Mouse (Mus musculus): Measurements from ENCODE around the gene Dmc1. TPM values are rescaled to one million over a fixed set of nuclear protein-coding genes. Genes with fewer than 3 reads are reported as not detected.
A peak's percentile ranks its signal among the peaks of the same experiment; 100 is the strongest.

Dmc1 gene
- polyA plus RNA-seq, 1 experiment from 2014 or later: 0.74 TPM

DNA sequence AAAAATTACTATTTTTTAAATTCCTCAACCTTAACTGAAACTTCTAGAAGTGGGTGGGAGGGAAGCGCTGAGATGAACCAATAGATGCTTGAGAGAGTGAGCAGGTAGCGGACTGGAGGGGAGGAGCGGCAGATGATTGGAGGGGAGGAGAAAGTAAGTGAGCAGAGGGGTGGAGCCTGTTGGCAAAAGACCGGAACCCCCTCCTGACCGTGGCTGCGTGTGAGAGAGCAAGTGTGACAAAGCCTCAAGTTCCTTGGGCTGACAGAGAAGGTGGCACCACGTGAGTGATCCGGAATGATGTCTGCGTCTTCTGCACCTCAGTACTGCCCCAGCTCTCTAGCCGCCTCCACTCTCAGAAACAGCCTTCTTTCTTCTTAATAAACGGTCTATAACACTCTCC is 12.2 kb upstream of the Dmc1 start:
- DNase-seq (ENCODE audit: low spot score) (no peak), ATAC-seq (no peak)
- H3K9ac ChIP-seq (ENCODE audit: low read length): no peak overlapping the region
- no peak overlapping the region for H3K4me3 ChIP-seq (ENCODE audit: low read depth, low read length)
- H3K27me3 ChIP-seq (replicated peaks; ENCODE audit: control insufficient read depth, insufficient read depth, low read length): no peaks in the 10 kb centered on the region
- no peaks in the 10 kb centered on the region for H3K4me1 ChIP-seq (ENCODE audit: control insufficient read depth, insufficient read depth, low read length)
- H3K4me2 ChIP-seq (ENCODE audit: low read length): no peak overlapping the region
- no peak overlapping the region for H3K27ac ChIP-seq (ENCODE audit: low read depth, low read length)
- no peaks in the 10 kb centered on the region for H3K9me3 ChIP-seq (replicated peaks; ENCODE audit: control insufficient read depth, low read length)
- 77% methylated on average over 11 of the region's 11 CpGs for WGBS
- peaks cover 76% of the 10 kb centered on the region for H3K36me3 ChIP-seq (ENCODE audit: control insufficient read depth, insufficient read depth, low read length)

DNA sequence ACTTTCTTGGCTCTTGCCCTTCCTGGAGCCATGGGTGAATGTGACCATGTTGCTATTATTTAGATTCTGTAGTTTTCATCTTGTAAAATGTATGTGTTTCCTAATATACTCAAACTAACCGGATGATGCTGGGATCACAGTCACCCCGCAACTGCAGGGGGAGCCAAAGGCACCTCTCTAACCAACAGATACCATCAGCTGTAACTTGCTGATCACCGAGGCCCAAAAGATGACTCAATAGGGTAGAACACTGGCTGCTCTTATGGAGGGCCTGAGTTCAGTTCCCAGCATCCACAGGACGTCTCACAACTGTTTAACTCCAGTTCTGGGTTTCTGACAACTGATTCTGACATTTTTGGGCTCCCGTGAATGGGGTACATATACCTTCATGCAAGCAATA is 11.8 kb upstream of the Dmc1 start:
- WGBS: 88% methylated on average over 5 of the region's 5 CpGs
- Histone ChIP-seq H3K4me2 (ENCODE audit: low read length) (no peak overlapping the region), H3K9ac (ENCODE audit: low read length) (no peak overlapping the region), H3K27ac (ENCODE audit: low read depth, low read length) (no peak overlapping the region), H3K4me1 (ENCODE audit: control insufficient read depth, insufficient read depth, low read length) (no peaks in the 10 kb centered on the region), H3K27me3 (replicated peaks; ENCODE audit: control insufficient read depth, insufficient read depth, low read length) (no peaks in the 10 kb centered on the region), H3K9me3 (replicated peaks; ENCODE audit: control insufficient read depth, low read length) (no peaks in the 10 kb centered on the region), H3K4me3 (ENCODE audit: low read depth, low read length) (no peak overlapping the region), H3K36me3 (ENCODE audit: control insufficient read depth, insufficient read depth, low read length) (peaks cover 72% of the 10 kb centered on the region)
- ATAC-seq (no peak), DNase-seq (ENCODE audit: low spot score) (no peak)

DNA sequence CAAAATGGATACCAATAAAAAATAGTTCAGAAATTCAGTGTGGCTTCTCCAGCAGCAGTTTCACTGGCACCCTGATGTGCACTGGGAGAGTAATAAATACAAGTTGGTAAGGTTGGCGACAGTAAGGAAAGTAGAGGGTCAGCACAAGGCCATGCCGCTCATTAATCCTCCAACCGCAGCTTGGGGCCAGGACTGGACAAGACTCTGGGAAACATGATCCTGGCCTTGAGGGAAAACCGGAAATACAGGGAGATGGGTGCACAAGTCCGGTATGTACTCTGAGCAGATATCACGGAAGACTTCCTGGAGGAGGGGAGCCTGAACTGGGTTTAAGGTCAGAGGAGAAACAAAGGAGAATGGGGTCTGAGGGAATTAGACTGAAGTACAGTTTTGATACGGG is 10.6 kb upstream of the Dmc1 start:
- H3K27ac ChIP-seq (ENCODE audit: low read depth, low read length): no peak overlapping the region
- no peaks in the 10 kb centered on the region for H3K27me3 ChIP-seq (replicated peaks; ENCODE audit: control insufficient read depth, insufficient read depth, low read length)
- no peaks in the 10 kb centered on the region for H3K9me3 ChIP-seq (replicated peaks; ENCODE audit: control insufficient read depth, low read length)
- 94% methylated on average over 7 of the region's 7 CpGs for WGBS
- H3K4me1 ChIP-seq (ENCODE audit: control insufficient read depth, insufficient read depth, low read length): no peaks in the 10 kb centered on the region
- DNase-seq (ENCODE audit: low spot score): no peak
- no peak overlapping the region for H3K9ac ChIP-seq (ENCODE audit: low read length)
- ATAC-seq: no peak
- peaks cover 72% of the 10 kb centered on the region for H3K36me3 ChIP-seq (ENCODE audit: control insufficient read depth, insufficient read depth, low read length)
- H3K4me2 ChIP-seq (ENCODE audit: low read length): no peak overlapping the region
- H3K4me3 ChIP-seq (ENCODE audit: low read depth, low read length): no peak overlapping the region

DNA sequence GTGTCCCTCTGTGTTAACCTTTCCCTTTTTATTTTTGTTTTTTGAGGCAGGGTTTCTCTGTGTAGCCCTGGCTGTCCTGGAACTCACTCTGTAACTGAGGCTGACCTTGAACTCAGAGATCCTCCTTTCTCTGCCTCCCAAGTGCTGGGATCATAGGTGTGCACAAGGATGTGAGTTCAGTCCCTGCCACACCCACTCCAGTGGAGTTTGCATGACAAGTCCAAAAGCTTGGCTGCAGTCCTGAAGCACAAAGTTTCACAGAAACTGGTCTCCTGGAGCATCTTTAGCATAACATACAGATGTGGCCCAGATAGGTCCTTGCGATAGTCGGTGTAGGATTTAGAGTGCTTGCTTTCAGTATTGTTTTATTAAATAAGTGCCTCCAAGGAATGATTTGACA is 4.3 kb upstream of the Dmc1 start:
- WGBS: 92% methylated on average over 2 of the region's 2 CpGs
- ATAC-seq: no peak

DNA sequence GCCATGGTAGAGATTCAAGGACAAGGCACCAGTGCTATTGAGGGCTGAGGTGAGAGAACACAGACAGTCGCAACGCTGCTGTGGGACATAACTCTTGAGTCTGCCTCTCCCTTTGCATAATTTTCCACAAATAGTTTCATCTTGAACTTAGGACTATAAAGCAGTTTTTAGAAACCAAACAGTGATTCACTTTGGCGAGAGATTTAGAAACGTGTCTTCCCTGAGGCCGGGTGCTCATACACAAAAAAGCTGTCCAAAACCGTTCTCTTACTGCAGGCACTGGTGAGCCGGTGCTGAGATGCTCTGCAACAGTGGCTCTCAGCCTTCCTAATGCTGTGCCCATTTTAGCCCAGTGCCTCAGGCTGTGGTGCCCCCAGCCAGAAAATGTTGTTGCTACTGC is 3.3 kb upstream of the Dmc1 start:
- 86% methylated on average over 7 of the region's 7 CpGs for WGBS
- no peak overlapping the region for H3K27ac ChIP-seq (ENCODE audit: low read depth, low read length)
- H3K9me3 ChIP-seq (replicated peaks; ENCODE audit: control insufficient read depth, low read length): no peaks in the 10 kb centered on the region
- H3K9ac ChIP-seq (ENCODE audit: low read length): no peak overlapping the region
- no peak overlapping the region for H3K4me3 ChIP-seq (ENCODE audit: low read depth, low read length)
- DNase-seq (ENCODE audit: low spot score) (no peak), ATAC-seq (no peak)
- 0 out of 2 replicates have a peak, but pooled peaks cover 3% of the 10 kb centered on the region for H3K27me3 ChIP-seq (replicated peaks; ENCODE audit: control insufficient read depth, insufficient read depth, low read length)
- H3K36me3 ChIP-seq (ENCODE audit: control insufficient read depth, insufficient read depth, low read length): peaks cover 20% of the 10 kb centered on the region
- H3K4me2 ChIP-seq (ENCODE audit: low read length): no peak overlapping the region
- H3K4me1 ChIP-seq (ENCODE audit: control insufficient read depth, insufficient read depth, low read length): no peaks in the 10 kb centered on the region

More for the DNA sequence above, 4.3 kb upstream of the Dmc1 start:
- Histone ChIP-seq H3K27ac (ENCODE audit: low read depth, low read length) (no peak overlapping the region), H3K27me3 (replicated peaks; ENCODE audit: control insufficient read depth, insufficient read depth, low read length) (0 out of 2 replicates have a peak, but pooled peaks cover 3% of the 10 kb centered on the region), H3K9me3 (replicated peaks; ENCODE audit: control insufficient read depth, low read length) (no peaks in the 10 kb centered on the region), H3K4me2 (ENCODE audit: low read length) (no peak overlapping the region), H3K4me3 (ENCODE audit: low read depth, low read length) (no peak overlapping the region), H3K36me3 (ENCODE audit: control insufficient read depth, insufficient read depth, low read length) (peaks cover 27% of the 10 kb centered on the region), H3K9ac (ENCODE audit: low read length) (no peak overlapping the region), H3K4me1 (ENCODE audit: control insufficient read depth, insufficient read depth, low read length) (no peaks in the 10 kb centered on the region)
- no peak for DNase-seq (ENCODE audit: low spot score)

DNA sequence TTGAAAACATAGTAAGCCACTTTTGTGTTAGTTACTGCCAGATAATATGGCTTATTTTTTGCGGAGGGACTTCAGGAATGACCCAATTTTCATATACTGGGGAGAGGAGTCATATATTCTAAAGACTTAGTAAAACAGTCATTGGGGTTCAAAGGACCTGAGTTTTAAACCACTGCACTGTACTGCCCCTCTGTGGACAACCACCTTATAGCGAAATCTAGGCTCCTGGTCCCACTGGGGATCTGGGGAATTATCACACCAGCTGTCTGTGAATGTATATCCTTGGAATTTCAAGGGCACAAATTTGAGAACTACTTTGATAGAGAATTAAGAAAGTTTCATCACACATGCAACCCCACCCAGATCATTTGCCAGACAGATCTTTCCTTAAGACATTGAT is 2.8 kb upstream of the Dmc1 start:
- Histone ChIP-seq H3K4me1 (ENCODE audit: control insufficient read depth, insufficient read depth, low read length) (no peaks in the 10 kb centered on the region), H3K9me3 (replicated peaks; ENCODE audit: control insufficient read depth, low read length) (no peaks in the 10 kb centered on the region), H3K4me2 (ENCODE audit: low read length) (no peak overlapping the region), H3K36me3 (ENCODE audit: control insufficient read depth, insufficient read depth, low read length) (peaks cover 18% of the 10 kb centered on the region; the same call in 1 of the 2 replicates), H3K27me3 (replicated peaks; ENCODE audit: control insufficient read depth, insufficient read depth, low read length) (0 out of 2 replicates have a peak, but pooled peaks cover 3% of the 10 kb centered on the region), H3K4me3 (ENCODE audit: low read depth, low read length) (no peak overlapping the region), H3K9ac (ENCODE audit: low read length) (no peak overlapping the region), H3K27ac (ENCODE audit: low read depth, low read length) (no peak overlapping the region)
- WGBS: 62% methylated on average over 2 of the region's 2 CpGs
- DNase-seq (ENCODE audit: low spot score) (peak; percentile 26), ATAC-seq (no peak)

DNA sequence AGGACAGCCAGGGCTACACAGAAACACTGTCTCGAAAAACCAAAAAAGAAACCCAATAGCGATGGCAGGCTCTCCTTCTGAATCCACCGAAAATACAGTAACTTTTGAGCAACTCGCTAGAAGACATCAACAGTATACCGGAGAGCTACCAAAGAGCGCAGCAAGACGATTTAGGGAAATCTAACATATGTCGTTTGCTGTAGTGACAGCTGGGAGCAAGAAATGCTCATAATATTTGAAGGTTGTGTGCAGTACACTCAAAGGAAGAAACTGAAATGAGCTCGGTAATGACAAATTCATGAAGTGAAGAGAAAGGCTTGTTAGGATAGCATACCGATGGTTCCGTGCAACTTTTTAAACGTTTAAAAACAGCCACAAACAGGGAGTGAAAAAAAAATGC is 1.3 kb upstream of the Dmc1 start:
- whole genome bisulfite sequencing: 87% methylated on average over 12 of the region's 12 CpGs
- H3K36me3 ChIP-seq (ENCODE audit: control insufficient read depth, insufficient read depth, low read length): peaks cover 7% of the 10 kb centered on the region; the same call in 1 of the 2 replicates
- 0 out of 2 replicates have a peak, but pooled peaks cover 3% of the 10 kb centered on the region for H3K27me3 ChIP-seq (replicated peaks; ENCODE audit: control insufficient read depth, insufficient read depth, low read length)
- ATAC-seq (no peak), DNase-seq (ENCODE audit: low spot score) (no peak)
- no peak overlapping the region for H3K9ac ChIP-seq (ENCODE audit: low read length)
- H3K27ac ChIP-seq (ENCODE audit: low read depth, low read length): no peak overlapping the region
- no peaks in the 10 kb centered on the region for H3K9me3 ChIP-seq (replicated peaks; ENCODE audit: control insufficient read depth, low read length)
- no peak overlapping the region for H3K4me3 ChIP-seq (ENCODE audit: low read depth, low read length)
- no peaks in the 10 kb centered on the region for H3K4me1 ChIP-seq (ENCODE audit: control insufficient read depth, insufficient read depth, low read length)
- H3K4me2 ChIP-seq (ENCODE audit: low read length): no peak overlapping the region

DNA sequence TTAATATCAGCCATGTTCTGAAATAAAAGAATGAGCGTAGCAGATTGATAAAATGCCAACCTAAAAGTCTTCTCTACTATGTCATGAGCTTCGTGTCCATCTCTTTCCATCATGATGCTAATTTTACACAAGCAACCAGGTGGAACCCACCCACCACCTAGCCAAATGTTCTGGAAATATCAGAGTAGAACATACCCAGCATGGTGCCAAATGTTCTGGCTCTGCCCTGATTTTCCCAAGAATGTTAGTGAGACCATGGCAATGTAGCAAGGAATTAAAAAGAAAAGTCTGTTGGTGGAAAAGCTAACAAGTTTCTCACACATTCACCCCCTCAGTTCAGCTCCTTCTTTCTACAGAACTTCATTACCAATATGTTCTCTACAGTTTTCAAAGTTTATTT is 4.7 kb downstream of the Dmc1 start:
- no peaks in the 10 kb centered on the region for H3K4me1 ChIP-seq (ENCODE audit: control insufficient read depth, insufficient read depth, low read length)
- H3K27me3 ChIP-seq (replicated peaks; ENCODE audit: control insufficient read depth, insufficient read depth, low read length): 0 out of 2 replicates have a peak, but pooled peaks cover 3% of the 10 kb centered on the region
- no peaks in the 10 kb centered on the region for H3K9me3 ChIP-seq (replicated peaks; ENCODE audit: control insufficient read depth, low read length)
- 85% methylated on average over 2 of the region's 2 CpGs for WGBS
- no peak for DNase-seq (ENCODE audit: low spot score)
- no peak overlapping the region for H3K4me2 ChIP-seq (ENCODE audit: low read length)
- no peak overlapping the region for H3K27ac ChIP-seq (ENCODE audit: low read depth, low read length)
- H3K36me3 ChIP-seq (ENCODE audit: control insufficient read depth, insufficient read depth, low read length): no peaks in the 10 kb centered on the region
- H3K9ac ChIP-seq (ENCODE audit: low read length): no peak overlapping the region
- no peak for ATAC-seq
- H3K4me3 ChIP-seq (ENCODE audit: low read depth, low read length): no peak overlapping the region

DNA sequence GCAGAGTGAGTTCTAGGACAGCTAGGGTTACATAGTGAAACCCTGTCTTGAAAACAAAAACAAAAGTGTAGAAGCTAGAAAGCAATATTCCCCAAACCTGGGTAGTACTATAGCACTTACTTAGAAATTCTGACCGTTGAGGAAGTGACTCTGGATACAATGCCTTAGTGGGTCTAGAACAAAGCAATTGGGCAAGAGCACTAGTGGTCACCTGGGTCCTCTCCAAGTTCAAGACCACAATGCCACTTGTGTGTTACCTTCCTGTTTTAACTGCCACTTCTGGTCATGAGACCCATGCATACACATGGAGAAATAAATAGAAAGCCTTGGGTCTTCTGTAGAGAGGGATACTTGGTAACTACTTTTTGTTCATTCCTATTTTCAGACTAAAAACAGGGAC is 6.2 kb downstream of the Dmc1 start:
- 84% methylated on average over 1 of the region's 1 CpGs for WGBS
- no peaks in the 10 kb centered on the region for H3K36me3 ChIP-seq (ENCODE audit: control insufficient read depth, insufficient read depth, low read length)

More for the DNA sequence above, 6.2 kb downstream of the Dmc1 start:
- H3K4me3 ChIP-seq (ENCODE audit: low read depth, low read length): no peak overlapping the region
- no peak overlapping the region for H3K4me2 ChIP-seq (ENCODE audit: low read length)
- no peak for ATAC-seq
- no peak for DNase-seq (ENCODE audit: low spot score)
- H3K9ac ChIP-seq (ENCODE audit: low read length): no peak overlapping the region
- H3K9me3 ChIP-seq (replicated peaks; ENCODE audit: control insufficient read depth, low read length): no peaks in the 10 kb centered on the region
- no peaks in the 10 kb centered on the region for H3K4me1 ChIP-seq (ENCODE audit: control insufficient read depth, insufficient read depth, low read length)
- no peaks in the 10 kb centered on the region for H3K27me3 ChIP-seq (replicated peaks; ENCODE audit: control insufficient read depth, insufficient read depth, low read length)
- H3K27ac ChIP-seq (ENCODE audit: low read depth, low read length): no peak overlapping the region
